Mouse (Mus musculus) kidney, embryonic 14.5 days (tissue): ENCODE results near the gene Zfp617. TPM values are rescaled to one million over a fixed set of nuclear protein-coding genes. Genes with fewer than 3 reads are reported as not detected.
"Not testable (repeated sequence)": the region's sequence is repeated elsewhere in the genome, so short reads cannot be mapped to it uniquely, and the experiment has no call there.

Experiments used
- ATAC-seq: fragments of 200-750 bp; cut with Nextera tagmentation; 2 replicates; pipeline ENCODE4 v1.8.0; 2017; ENCODE audit warnings: moderate number of reproducible peaks, mild to moderate bottlenecking, moderate TSS enrichment, moderate library complexity; ENCODE audit not compliant: low FRiP score, low TSS enrichment
- H3K27ac ChIP-seq: fragments of 300-500 bp; sonication (generic); 2 replicates; pipeline ENCODE4 v1.5.1; 2014; ENCODE audit warnings: low read depth, mild to moderate bottlenecking, low read length, moderate library complexity, mixed read lengths
- H3K27me3 ChIP-seq: fragments of 300-500 bp; sonication (generic); 2 replicates; pipeline ENCODE4 v1.6.1; 2014; ENCODE audit warnings: mild to moderate bottlenecking, low read length; ENCODE audit not compliant: control insufficient read depth, insufficient read depth
- H3K36me3 ChIP-seq: fragments of 300-500 bp; sonication (generic); 2 replicates; pipeline ENCODE4 v1.6.1; 2014; ENCODE audit warnings: low read length, mixed read lengths; ENCODE audit not compliant: control insufficient read depth, insufficient read depth
- H3K4me1 ChIP-seq: fragments of 300-500 bp; sonication (generic); 2 replicates; pipeline ENCODE4 v1.6.1; 2014; ENCODE audit warnings: low read length, mixed read lengths; ENCODE audit not compliant: control insufficient read depth, insufficient read depth
- H3K4me2 ChIP-seq: fragments of 300-500 bp; sonication (generic); replicated peaks from 2 replicates; pipeline ENCODE4 v1.6.1; 2014; ENCODE audit warnings: low read depth, mild to moderate bottlenecking, low read length
- H3K4me3 ChIP-seq: fragments of 300-500 bp; sonication (generic); 2 replicates; pipeline ENCODE4 v1.5.1; 2014; ENCODE audit warnings: mild to moderate bottlenecking, low read length
- H3K9ac ChIP-seq: fragments of 300-500 bp; sonication (generic); 2 replicates; pipeline ENCODE4 v1.6.1; 2014; ENCODE audit warnings: low read depth, mild to moderate bottlenecking, low read length, moderate library complexity
- H3K9me3 ChIP-seq: fragments of 300-500 bp; sonication (generic); 2 replicates; pipeline ENCODE4 v1.6.1; 2016; ENCODE audit warnings: low read length; ENCODE audit not compliant: control insufficient read depth
- WGBS: fragments of 180-500 bp; shearing (Covaris S2); extraction: QIAGEN DNeasy Blood & Tissue Kit; methylation state at CpG from one replicate; pipeline ENCODE4 v1.1.7; 2014; 5-methylcytosine and 5-hydroxymethylcytosine counted together
- polyA plus RNA-seq: library from polyadenylated mRNA; unstranded; fragments of >200 nt; fragmentation: Nextera tagmentation; extraction: Ambion mirVana; gene quantifications from 2 replicates; pipeline ENCODE4 v1.2.1, GENCODE M21; 2014

Zfp617 gene
- polyA plus RNA-seq, 1 experiment from 2014 or later, result 29.1 TPM

- no peaks in the 10 kb centered on the region for H3K27me3 ChIP-seq
- peak within 1 kb of the TSS; percentile 62 for H3K9ac ChIP-seq
- H3K4me2 ChIP-seq, result peak within 1 kb of the TSS; percentile 53
- 0 out of 2 replicates have a peak, but pooled peaks cover 4% of the 10 kb centered on the region for H3K4me1 ChIP-seq
- peaks cover 2% of the 10 kb centered on the region; the same call in 1 of the 2 replicates for H3K36me3 ChIP-seq
- peak within 1 kb of the TSS; percentile 55 for H3K4me3 ChIP-seq
- ATAC-seq, result peak; percentile 100
- 4% methylated on average over 34 of the region's 34 CpGs for WGBS
- peak within 1 kb of the TSS; percentile 47; the same call in 1 of the 2 replicates for H3K27ac ChIP-seq
- H3K9me3 ChIP-seq, result peaks cover 13% of the 10 kb centered on the region
Observed at GRCm38 (mm10) chr8:71950482-71951221, 42.2 kb downstream of the Zfp617 start, which contains the start of gene Zfp961. Zfp961 (plus strand) TSS chr8:71951038.

- Histone ChIP-seq H3K36me3 (peaks cover 2% of the 10 kb centered on the region; the same call in 1 of the 2 replicates), H3K9ac (peak overlapping the region; percentile 62; the same call in 1 of the 2 replicates), H3K9me3 (peaks cover 13% of the 10 kb centered on the region), H3K4me3 (peak overlapping the region; percentile 55), H3K4me1 (0 out of 2 replicates have a peak, but pooled peaks cover 4% of the 10 kb centered on the region), H3K4me2 (peak overlapping the region; percentile 53), H3K27me3 (no peaks in the 10 kb centered on the region), H3K27ac (peak overlapping the region; percentile 47; the same call in 1 of the 2 replicates)
- ATAC-seq, result no peak
- 38% methylated on average over 13 of the region's 14 CpGs for WGBS
Observed at GRCm38 (mm10) chr8:71951436-71952161, 43.2 kb downstream of the Zfp617 start.

GRCm38 (mm10) chr8:71952489-71952888 is 44.1 kb downstream of the Zfp617 start:
- no peaks in the 10 kb centered on the region for H3K27me3 ChIP-seq
- H3K27ac ChIP-seq, result no peak overlapping the region
- H3K36me3 ChIP-seq, result peaks cover 2% of the 10 kb centered on the region; the same call in 1 of the 2 replicates
- H3K9me3 ChIP-seq, result peaks cover 13% of the 10 kb centered on the region
- 79% methylated on average over 1 of the region's 1 CpGs for WGBS
- H3K4me2 ChIP-seq, result no peak overlapping the region; the same call in 1 of the 2 replicates
- H3K9ac ChIP-seq, result no peak overlapping the region
- 0 out of 2 replicates have a peak, but pooled peaks cover 4% of the 10 kb centered on the region for H3K4me1 ChIP-seq
- H3K4me3 ChIP-seq, result no peak overlapping the region
- ATAC-seq, result no peak

- not testable (repeated sequence) for H3K4me1 ChIP-seq, ATAC-seq, H3K4me2 ChIP-seq, H3K9ac ChIP-seq, H3K36me3 ChIP-seq, H3K4me3 ChIP-seq, H3K27ac ChIP-seq, H3K27me3 ChIP-seq
- WGBS, result 95% methylated on average over 16 of the region's 16 CpGs
- H3K9me3 ChIP-seq, result peaks cover 13% of the 10 kb centered on the region
Observed at GRCm38 (mm10) chr8:71952961-71953700, 44.7 kb downstream of the Zfp617 start.

GRCm38 (mm10) chr8:71954666-71955065 is 46.2 kb downstream of the Zfp617 start:
- Histone ChIP-seq H3K27ac (no peak overlapping the region), H3K4me3 (no peak overlapping the region), H3K36me3 (peaks cover 2% of the 10 kb centered on the region; the same call in 1 of the 2 replicates), H3K4me2 (no peak overlapping the region), H3K27me3 (no peaks in the 10 kb centered on the region), H3K9ac (no peak overlapping the region), H3K9me3 (peaks cover 13% of the 10 kb centered on the region), H3K4me1 (0 out of 2 replicates have a peak, but pooled peaks cover 4% of the 10 kb centered on the region)
- no peak for ATAC-seq
- 98% methylated on average over 9 of the region's 9 CpGs for WGBS

- no peaks in the 10 kb centered on the region; the same call in 1 of the 2 replicates for H3K9me3 ChIP-seq
- H3K27ac ChIP-seq, result no peak overlapping the region
- H3K4me3 ChIP-seq, result no peak overlapping the region
- no peaks in the 10 kb centered on the region for H3K4me1 ChIP-seq
- H3K4me2 ChIP-seq, result no peak overlapping the region
- no peak for ATAC-seq
- H3K27me3 ChIP-seq, result no peaks in the 10 kb centered on the region
- H3K9ac ChIP-seq, result no peak overlapping the region
- peaks cover 4% of the 10 kb centered on the region; the same call in 1 of the 2 replicates for H3K36me3 ChIP-seq
Observed at GRCm38 (mm10) chr8:71960483-71960882, 52.0 kb downstream of the Zfp617 start.

- Histone ChIP-seq H3K27ac (no peak overlapping the region), H3K4me2 (no peak overlapping the region), H3K27me3 (no peaks in the 10 kb centered on the region), H3K9ac (no peak overlapping the region), H3K9me3 (peaks cover 7% of the 10 kb centered on the region; the same call in 1 of the 2 replicates), H3K36me3 (peaks cover 17% of the 10 kb centered on the region), H3K4me3 (no peak overlapping the region), H3K4me1 (no peaks in the 10 kb centered on the region)
- 91% methylated on average over 5 of the region's 5 CpGs for WGBS
- no peak for ATAC-seq
Observed at GRCm38 (mm10) chr8:71961796-71962195, 53.4 kb downstream of the Zfp617 start.

GRCm38 (mm10) chr8:71964051-71964450 is 55.6 kb downstream of the Zfp617 start:
- 83% methylated on average over 3 of the region's 3 CpGs for WGBS
- H3K4me2 ChIP-seq, result no peak overlapping the region
- peaks cover 9% of the 10 kb centered on the region; the same call in 1 of the 2 replicates for H3K9me3 ChIP-seq
- no peak for ATAC-seq
- H3K9ac ChIP-seq, result no peak overlapping the region
- H3K27me3 ChIP-seq, result no peaks in the 10 kb centered on the region
- H3K36me3 ChIP-seq, result peaks cover 38% of the 10 kb centered on the region
- no peak overlapping the region for H3K27ac ChIP-seq
- no peak overlapping the region for H3K4me3 ChIP-seq
- H3K4me1 ChIP-seq, result no peaks in the 10 kb centered on the region
